Mouse (Mus musculus): Measurements from ENCODE around the gene Vps37b.

DNA sequence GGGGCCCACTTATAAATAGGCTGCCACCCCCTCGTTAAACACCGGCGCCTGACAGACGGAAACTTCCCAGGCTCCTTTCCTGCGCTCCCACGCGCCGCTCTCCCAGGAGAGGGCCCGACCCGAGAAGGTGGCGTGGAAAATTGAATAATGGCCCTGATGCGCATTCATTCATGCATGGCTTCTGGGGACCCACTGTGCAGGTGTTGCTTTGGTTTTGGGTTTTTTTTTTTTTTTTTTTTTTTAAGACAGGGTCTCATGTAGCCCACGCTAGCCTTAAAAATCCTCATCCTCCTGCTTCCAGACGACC lies 57.9 kb downstream of the Vps37b start:
- TF ChIP-seq POLR2A (IDR thresholded peaks at IDR 0.05; ENCODE audit: low read depth, low read length) (no peak), CTCF (IDR thresholded peaks at IDR 0.05; ENCODE audit: borderline replicate concordance, insufficient read depth, low read length) (no peak)

Data from embryonic fibroblast, embryonic 13.5 days (primary cell).